Comparison of ENCODE assay signal across 28 mouse cellular contexts in genomic region chr12:100655972-100656371, GRCm38 (mm10).
"Had no signal": no experiment of that assay in that cellular context is flagged by ENCODE, and none has a peak within 500 bp of the region (broad histone marks: within the 10 kb centered on the region; RNA-seq: fewer than 3 reads in every experiment).

No protein-coding gene starts in this region.

- H3K9ac ChIP-seq: embryonic facial prominence, embryonic 12.5 days; embryonic facial prominence, embryonic 13.5 days; embryonic facial prominence, embryonic 15.5 days; forebrain, embryonic 12.5 days; forebrain, embryonic 13.5 days; forebrain, embryonic 15.5 days; forebrain, postnatal 0 days had no signal

- H3K4me3 ChIP-seq: embryonic facial prominence, embryonic 10.5 days; embryonic facial prominence, embryonic 12.5 days; embryonic facial prominence, embryonic 13.5 days; embryonic facial prominence, embryonic 15.5 days; erythroblast, embryonic 14.5 days; forebrain, embryonic 10.5 days; forebrain, embryonic 12.5 days; forebrain, embryonic 13.5 days; forebrain, embryonic 15.5 days; gastrocnemius, adult 2 months had no signal

- H3K27me3 ChIP-seq: embryonic facial prominence, embryonic 12.5 days; embryonic facial prominence, embryonic 13.5 days; embryonic facial prominence, embryonic 15.5 days; forebrain, embryonic 12.5 days; forebrain, embryonic 13.5 days; forebrain, embryonic 15.5 days had no signal

- H3K27ac ChIP-seq: embryonic facial prominence, embryonic 10.5 days; embryonic facial prominence, embryonic 12.5 days; embryonic facial prominence, embryonic 13.5 days; embryonic facial prominence, embryonic 15.5 days; forebrain, embryonic 10.5 days; forebrain, embryonic 12.5 days; forebrain, embryonic 13.5 days; forebrain, embryonic 15.5 days; gastrocnemius, adult 2 months had no signal

- H3K4me2 ChIP-seq: embryonic facial prominence, embryonic 12.5 days; embryonic facial prominence, embryonic 13.5 days; embryonic facial prominence, embryonic 15.5 days; forebrain, embryonic 12.5 days; forebrain, embryonic 13.5 days; forebrain, embryonic 15.5 days had no signal

- H3K36me3 ChIP-seq: embryonic facial prominence, embryonic 10.5 days; embryonic facial prominence, embryonic 12.5 days; embryonic facial prominence, embryonic 13.5 days; embryonic facial prominence, embryonic 15.5 days; forebrain, embryonic 10.5 days; forebrain, embryonic 12.5 days; forebrain, embryonic 15.5 days had no signal

- ATAC-seq: forebrain, embryonic 13.5 days; forebrain, embryonic 14.5 days; forebrain, embryonic 15.5 days; forebrain, embryonic 16.5 days; forebrain, postnatal 0 days had no signal

- H3K9me3 ChIP-seq: embryonic facial prominence, embryonic 10.5 days; embryonic facial prominence, embryonic 12.5 days; embryonic facial prominence, embryonic 13.5 days; embryonic facial prominence, embryonic 15.5 days; forebrain, embryonic 10.5 days; forebrain, embryonic 12.5 days; forebrain, embryonic 13.5 days; forebrain, embryonic 15.5 days had no signal

- DNase-seq: cerebellum, adult 18-20 months; cerebellum, adult 2 months; cerebellum, adult 8-10 months; cerebellum, adult 9-10 months; cerebellum, adult 9-11 months; cerebellum, postnatal 10 days; cerebellum, postnatal 14 days; cerebellum, postnatal 25 days; cerebellum, postnatal 36 days; embryo, embryonic 11 days; forebrain, postnatal 0 days; gastrocnemius, adult 2 months; gastrocnemius, postnatal 10 days; gastrocnemius, postnatal 14 days; gastrocnemius, postnatal 25 days; gastrocnemius, postnatal 36 days; heart, adult 11 months had no signal

- H3K4me1 ChIP-seq: embryonic facial prominence, embryonic 10.5 days; embryonic facial prominence, embryonic 12.5 days; embryonic facial prominence, embryonic 13.5 days; embryonic facial prominence, embryonic 15.5 days; forebrain, embryonic 10.5 days; forebrain, embryonic 12.5 days; forebrain, embryonic 13.5 days; forebrain, embryonic 15.5 days had no signal
